Mouse (Mus musculus): ENCODE measurements at regions not wholly inside any gene's neighbourhood (a gene's known extent, or its start where the extent isn't known, plus 50 kb on each side); places are given as distances from the start of the nearest gene placed in this dataset.

- no peak for DNase-seq (ENCODE audit: low read depth, low spot score)
These were observed 57.0 kb downstream of the Rgs2 start for GRCm38 (mm10) chr1:143946933-143947332.

DNA sequence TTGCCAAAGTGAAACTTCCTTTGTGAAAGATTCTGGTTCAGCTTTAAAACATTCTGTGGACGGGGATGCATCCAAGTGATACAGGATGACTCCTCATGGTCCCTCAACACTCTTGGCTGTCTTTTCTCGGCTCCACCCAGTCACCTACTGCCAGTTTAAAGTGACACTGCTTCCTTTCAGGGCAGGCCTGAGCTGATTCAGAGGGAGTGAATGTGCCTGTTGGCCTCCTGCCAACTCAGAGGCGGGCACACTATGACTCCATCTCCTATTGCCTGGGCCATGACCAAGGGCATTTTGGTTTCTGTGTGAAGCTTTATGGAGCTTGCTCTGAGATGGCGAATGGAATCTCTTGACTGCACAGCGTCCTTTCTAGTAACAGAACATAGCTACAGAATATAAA, 62.5 kb downstream of the Rgs2 start:
- DNase-seq (ENCODE audit: low read depth, low spot score), result no peak

GRCm38 (mm10) chr1:143939511-143939910, 64.5 kb downstream of the Rgs2 start:
- DNase-seq (ENCODE audit: low read depth, low spot score), result peak; percentile 35

- peak; percentile 76 for DNase-seq (ENCODE audit: low read depth, low spot score)
These were observed 65.4 kb downstream of the Rgs2 start for GRCm38 (mm10) chr1:143938569-143938968.

GRCm38 (mm10) chr1:143930798-143931197, 73.2 kb downstream of the Rgs2 start:
- no peak for DNase-seq (ENCODE audit: low read depth, low spot score)

DNA sequence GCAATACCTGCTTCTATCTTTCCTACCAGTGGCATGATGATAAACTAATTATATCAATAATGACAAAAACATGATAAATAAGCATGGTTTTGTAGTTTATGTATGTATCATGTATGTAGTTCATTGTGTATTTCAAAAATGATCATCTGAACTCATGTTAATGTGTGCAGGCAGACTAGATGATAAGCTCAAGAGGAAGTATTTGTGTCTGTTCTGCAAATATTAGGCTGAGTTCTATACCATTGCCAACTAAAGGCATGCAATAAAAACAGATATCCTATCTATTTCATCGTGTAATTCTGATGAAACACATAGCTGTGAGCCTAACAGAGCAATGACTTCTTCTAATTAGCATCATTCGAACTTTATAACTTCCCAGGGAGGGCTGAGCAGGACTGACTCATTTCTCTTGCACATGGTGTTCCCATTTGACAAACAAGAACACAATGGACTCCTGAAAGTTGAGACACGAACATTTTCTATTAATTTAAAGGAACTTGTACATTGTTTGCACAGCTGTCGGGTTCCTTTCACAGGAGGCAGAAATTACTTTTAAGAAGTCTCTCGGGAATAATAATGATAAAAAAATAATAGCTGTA, 74.3 kb downstream of the Rgs2 start:
- no peak for DNase-seq (ENCODE audit: low read depth, low spot score)

GRCm38 (mm10) chr1:143922499-143922898, 81.5 kb downstream of the Rgs2 start:
- no peak for DNase-seq (ENCODE audit: low read depth, low spot score)

DNA sequence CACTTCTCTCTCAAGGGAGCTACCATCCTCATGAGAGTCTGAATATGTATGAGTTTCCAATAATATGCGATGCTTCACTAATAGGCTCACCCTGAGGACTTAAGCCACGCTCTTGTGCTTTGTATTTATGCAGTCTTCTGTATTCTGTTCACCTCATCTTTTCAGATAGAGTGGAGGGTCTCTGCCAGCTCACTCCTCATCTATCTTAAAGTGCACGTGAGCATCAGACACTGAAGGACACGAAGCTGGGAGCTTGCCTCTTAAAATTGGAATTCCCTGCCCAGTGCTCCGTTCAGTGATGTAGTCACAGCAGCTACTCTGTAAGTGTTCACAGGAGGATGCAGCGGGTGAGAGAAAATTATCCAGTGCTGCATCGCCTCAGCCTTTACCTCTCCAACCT, 83.7 kb downstream of the Rgs2 start:
- no peak for DNase-seq (ENCODE audit: low read depth, low spot score)

- no peak for DNase-seq (ENCODE audit: low read depth, low spot score)
These were observed 85.0 kb downstream of the Rgs2 start for GRCm38 (mm10) chr1:143918949-143919348.

DNA sequence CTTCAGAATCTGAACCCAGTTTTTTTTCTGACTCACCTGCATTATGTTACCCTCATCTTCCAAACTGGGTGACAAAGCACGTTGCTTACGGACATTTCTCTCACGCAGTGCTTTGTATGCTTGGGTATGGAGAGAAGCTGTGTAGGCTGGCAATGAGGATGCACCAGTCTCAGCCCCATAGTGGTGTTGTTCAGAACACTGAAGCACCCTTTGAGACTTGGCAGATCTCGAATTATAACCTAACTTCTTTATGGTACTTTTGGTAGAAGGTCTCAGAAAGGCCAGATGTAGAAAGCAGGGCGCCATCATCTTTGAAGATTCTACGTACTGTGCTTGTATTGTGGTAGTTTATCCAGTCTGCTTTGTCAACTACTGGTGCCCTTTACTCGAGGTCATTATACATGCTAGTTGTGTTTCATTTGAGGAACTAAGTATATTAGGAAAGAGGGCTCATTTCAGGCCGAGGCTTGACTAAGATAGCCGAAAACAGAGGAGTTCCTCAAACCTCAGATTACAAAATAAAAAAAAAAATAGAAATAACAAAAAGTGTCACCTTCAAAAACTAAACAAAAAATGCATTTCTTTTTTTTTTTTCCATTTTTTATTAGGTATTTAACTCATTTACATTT, 85.7 kb downstream of the Rgs2 start:
- DNase-seq (ENCODE audit: low read depth, low spot score), result no peak

DNA sequence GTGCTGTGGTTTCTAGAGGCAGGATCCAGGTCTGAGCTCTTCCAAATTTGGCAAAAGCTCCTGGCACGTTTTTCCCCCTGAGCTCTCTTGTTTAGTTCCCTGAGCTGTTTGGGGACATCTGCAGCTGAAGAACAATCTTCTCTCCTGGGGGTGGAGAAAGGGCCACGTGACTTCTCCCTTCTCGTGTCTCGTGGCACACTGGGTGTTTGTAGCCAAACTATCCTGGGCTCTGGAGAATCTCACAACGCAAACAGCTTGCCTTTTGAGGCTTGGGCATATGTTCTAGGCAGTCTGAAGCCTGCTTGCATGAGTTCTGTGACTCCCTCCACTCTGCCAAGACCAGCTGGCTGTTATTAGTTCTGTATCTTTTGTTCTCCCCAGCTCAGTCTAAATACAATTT, 86.3 kb downstream of the Rgs2 start:
- DNase-seq (ENCODE audit: low read depth, low spot score), result peak; percentile 90

DNA sequence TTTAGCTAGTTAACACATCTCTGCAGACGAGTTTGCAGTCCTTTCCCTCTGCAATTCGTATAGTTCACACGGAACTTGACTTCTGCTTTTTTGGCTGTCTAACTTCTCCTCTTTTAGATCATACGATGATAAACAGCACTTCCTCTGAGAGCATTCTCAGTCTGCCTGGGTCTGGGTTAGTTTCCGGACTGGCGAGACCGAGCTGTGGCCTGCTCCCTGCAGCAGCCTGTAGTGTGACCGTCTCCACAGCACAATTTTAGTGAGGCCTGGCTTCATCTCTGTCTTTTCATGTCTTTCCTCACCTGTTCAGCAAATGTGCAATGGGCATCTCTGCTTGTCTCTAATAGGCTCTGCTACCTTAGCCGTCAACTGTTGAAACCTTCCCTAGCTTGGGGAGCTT, 87.4 kb downstream of the Rgs2 start:
- no peak for DNase-seq (ENCODE audit: low read depth, low spot score)

- no peak for DNase-seq (ENCODE audit: low read depth, low spot score)
These were observed 91.4 kb downstream of the Rgs2 start for GRCm38 (mm10) chr1:143912586-143912985.

- no peak for DNase-seq (ENCODE audit: low read depth, low spot score)
These were observed 92.7 kb downstream of the Rgs2 start for GRCm38 (mm10) chr1:143911230-143911629.

GRCm38 (mm10) chr1:143910530-143910929, 93.4 kb downstream of the Rgs2 start:
- no peak for DNase-seq (ENCODE audit: low read depth, low spot score)

DNA sequence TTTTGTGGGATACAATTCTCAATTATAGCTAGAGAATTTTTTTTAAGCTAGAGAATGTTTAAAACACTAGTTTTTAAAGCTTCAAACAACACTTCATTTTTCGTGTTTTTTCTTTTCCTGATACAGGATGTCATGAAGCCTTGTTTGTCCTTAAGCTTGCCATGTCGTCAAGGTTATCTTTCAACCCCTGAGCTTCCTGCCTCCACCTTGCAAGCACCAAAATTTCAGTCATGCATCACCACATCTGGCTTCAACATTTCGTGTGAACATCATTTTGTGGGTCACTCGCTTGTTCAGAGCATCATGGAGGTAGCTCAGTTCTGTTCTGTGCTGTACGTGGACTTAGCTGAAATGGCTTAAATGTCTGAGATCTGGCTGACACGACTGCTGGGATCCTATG, 96.6 kb downstream of the Rgs2 start:
- no peak for DNase-seq (ENCODE audit: low read depth, low spot score)

GRCm38 (mm10) chr1:143906881-143907280, 97.1 kb downstream of the Rgs2 start:
- no peak for DNase-seq (ENCODE audit: low read depth, low spot score)

DNA sequence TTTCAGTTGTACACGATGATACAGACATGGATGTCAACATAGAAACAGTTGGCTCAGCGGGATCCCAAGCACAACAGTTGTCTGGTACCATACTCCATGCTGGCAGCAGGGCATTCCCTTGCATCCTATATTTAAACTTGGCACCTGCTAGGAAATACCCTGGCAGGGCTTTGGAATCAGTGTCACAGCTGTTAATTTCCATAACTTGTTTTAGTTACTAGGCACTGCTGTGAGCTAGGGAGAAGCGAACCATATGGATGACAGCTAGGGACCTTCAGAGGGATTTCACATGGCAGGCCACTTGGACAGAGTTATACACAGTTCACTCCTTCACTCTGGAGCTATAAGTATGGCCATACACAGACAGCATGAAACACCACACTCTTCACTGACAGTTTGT, 100.0 kb downstream of the Rgs2 start:
- DNase-seq (ENCODE audit: low read depth, low spot score), result peak; percentile 82

DNA sequence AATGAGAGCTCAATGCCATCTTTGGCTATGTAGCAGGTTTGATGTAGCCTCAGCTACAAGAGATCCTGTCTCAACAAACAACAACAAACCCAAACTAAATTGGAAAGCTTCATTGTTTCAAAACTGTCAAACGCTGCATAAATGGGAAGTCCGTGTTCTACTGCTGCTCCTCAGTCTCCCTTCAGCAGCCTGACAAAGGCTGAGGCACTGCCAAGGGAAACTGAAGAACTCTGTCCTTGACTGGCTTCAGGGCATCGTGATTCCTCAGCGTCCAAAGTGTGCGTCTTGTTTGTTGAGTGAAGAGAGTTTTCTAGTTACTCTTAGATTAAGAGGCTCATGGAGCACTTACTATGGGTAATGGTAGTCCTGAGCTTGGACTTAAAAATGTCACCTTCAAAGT, 100.7 kb downstream of the Rgs2 start:
- DNase-seq (ENCODE audit: low read depth, low spot score), result no peak

DNA sequence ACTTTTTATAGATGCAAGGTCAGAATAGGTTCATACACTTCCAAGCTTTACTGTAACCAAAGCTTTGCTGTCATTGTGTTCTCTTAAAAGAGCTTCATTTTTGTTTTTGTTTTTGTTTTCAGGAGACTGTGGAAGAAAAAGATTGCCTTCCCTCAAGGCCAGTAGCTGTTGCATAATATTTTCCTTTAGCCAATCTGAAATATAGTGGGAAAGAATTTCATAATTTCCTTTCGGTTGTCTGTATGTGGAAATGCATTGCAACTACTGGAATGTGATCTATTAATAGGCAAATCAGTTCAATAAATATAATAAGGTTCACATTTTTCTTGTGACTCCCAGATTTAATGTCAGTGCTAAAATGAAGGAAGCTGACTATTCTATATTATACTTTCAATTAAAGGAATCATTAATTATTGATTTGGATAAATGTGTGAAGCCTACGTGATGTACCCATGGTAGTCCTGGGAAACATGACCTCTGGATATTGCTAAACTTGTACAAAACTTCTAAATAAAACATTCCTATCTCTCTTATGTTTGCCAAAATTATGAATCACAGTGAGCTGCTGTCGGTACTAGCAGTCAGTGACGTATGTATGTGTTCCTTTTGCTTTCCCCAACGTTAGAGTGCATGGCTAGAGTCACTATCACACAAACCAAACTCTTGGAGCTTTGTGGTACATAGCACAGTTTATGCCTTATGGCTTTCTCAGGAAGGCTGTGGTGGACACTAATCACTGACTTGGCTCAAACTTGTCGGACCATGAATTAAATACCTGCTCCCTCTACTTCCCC, 102.6 kb downstream of the Rgs2 start:
- no peak for DNase-seq (ENCODE audit: low read depth, low spot score)

GRCm38 (mm10) chr1:143888510-143888909, 111.4 kb downstream of the Uchl5 start:
- DNase-seq (ENCODE audit: low read depth, low spot score), result no peak

- DNase-seq (ENCODE audit: low read depth, low spot score), result no peak
These were observed 111.0 kb downstream of the Uchl5 start for GRCm38 (mm10) chr1:143888065-143888464.

DNA sequence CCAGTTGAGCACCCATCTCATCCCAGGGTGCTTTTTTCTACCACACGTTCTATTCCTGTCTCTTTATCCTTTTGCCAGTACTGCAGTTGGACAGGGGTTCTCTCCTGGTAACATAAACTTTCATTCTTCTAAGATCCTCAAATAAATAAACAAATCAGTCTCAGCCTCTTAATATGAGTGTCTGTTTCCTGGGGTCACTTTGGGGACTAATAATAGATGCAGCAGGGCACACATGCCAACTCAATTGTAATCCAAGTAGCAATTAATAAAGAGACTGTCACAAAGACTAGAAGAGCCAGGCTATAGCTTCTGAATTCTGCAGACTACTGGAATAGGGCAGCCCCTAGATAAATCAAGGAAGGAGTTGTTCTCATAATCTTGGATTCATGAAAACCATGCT, 108.9 kb downstream of the Uchl5 start:
- no peak for DNase-seq (ENCODE audit: low read depth, low spot score)

Data from telencephalon, adult 2 months (tissue).